Mouse (Mus musculus) cerebellum, adult 2 months (tissue): ENCODE measurements at regions not wholly inside any gene's neighbourhood (a gene's known extent, or its start where the extent isn't known, plus 50 kb on each side); places are given as distances from the start of the nearest gene placed in this dataset.

ENCODE experiments used
- DNase-seq, 2 experiments: peaks; one replicate each; pipeline ENCODE4 v3.0.0; 2021
- H3K27ac ChIP-seq: fragments of 200-500 bp; 2 replicates; pipeline ENCODE4 v1.5.1; 2012; ENCODE audit warnings: low read length, control low read depth, inconsistent platforms; ENCODE audit not compliant: insufficient read depth
- H3K27me3 ChIP-seq: fragments of 200-500 bp; 2 replicates; pipeline ENCODE4 v1.6.1; 2012; ENCODE audit warnings: inconsistent platforms, mild to moderate bottlenecking, low read length, moderate library complexity; ENCODE audit not compliant: control insufficient read depth, insufficient read depth
- H3K4me1 ChIP-seq: fragments of 200-500 bp; 2 replicates; pipeline ENCODE4 v1.6.1; 2011; ENCODE audit warnings: low read length; ENCODE audit not compliant: control insufficient read depth, insufficient read depth
- H3K4me3 ChIP-seq: fragments of 200-500 bp; replicated peaks from 2 replicates; pipeline ENCODE3; 2011; ENCODE audit warnings: mild to moderate bottlenecking, low read depth, low read length, control low read depth; ENCODE audit not compliant: insufficient read depth
- CTCF ChIP-seq: fragments of 200-500 bp; IDR thresholded peaks from 2 replicates; pipeline ENCODE4 v1.5.1; 2011; ENCODE audit warnings: low read depth, mild to moderate bottlenecking, control low read depth, low read length, moderate library complexity, borderline replicate concordance; ENCODE audit not compliant: insufficient read depth
- POLR2A ChIP-seq: fragments of 200-500 bp; IDR thresholded peaks from 2 replicates; pipeline ENCODE4 v1.6.1; 2011; ENCODE audit warnings: low read length, control low read depth, borderline replicate concordance; ENCODE audit not compliant: insufficient read depth
- WGBS: fragments of 180-500 bp; shearing (Covaris S2); methylation state at CpG from one replicate; pipeline ENCODE4 v1.1.7; 2018; 5-methylcytosine and 5-hydroxymethylcytosine counted together

DNA sequence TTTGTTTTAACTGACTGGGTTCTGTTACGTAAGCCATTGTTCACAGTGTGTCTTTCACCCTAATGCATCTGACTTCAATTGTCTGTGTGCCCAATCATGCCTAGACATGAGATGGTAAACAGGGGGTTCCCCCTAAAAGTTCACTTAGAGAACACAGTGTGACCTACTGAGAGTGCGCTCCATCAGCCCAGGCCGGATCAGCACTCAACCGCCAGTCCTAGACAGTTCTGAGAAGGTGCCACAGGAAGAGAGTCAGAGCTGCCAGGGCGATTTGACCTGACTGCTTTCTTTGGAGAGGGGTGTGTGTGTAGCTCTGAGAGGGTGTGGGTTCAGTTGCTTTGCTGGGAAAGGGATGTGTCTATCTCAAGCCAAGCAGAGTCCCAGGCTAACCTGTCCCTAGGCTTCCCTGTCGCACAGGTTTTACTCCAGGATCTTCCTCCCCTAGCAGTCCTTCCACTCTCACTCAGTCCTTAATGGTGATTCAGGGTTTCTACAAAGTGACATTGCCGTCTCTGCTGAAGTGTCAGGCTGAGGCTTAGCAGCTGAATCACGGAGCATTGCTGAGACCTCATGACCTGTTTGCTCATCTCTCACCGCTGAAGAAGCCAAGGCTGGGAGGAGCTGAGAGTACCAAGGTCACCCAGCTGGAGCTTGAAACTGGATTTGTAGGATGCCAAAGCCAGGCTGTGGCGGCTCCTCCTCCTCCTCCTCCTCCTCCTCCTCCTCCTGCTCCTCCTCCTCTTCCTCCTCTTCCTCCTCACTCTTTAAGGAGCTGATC, 64.8 kb upstream of the Ipo5 start:
- Histone ChIP-seq H3K27ac (no peak overlapping the region), H3K4me1 (no peaks in the 10 kb centered on the region), H3K27me3 (no peaks in the 10 kb centered on the region), H3K4me3 (no peak overlapping the region)
- WGBS, result 69% methylated on average over 10 of the region's 10 CpGs
- TF ChIP-seq POLR2A, result no peak
- TF ChIP-seq CTCF, result no peak
- DNase-seq, result no peak

GRCm38 (mm10) chr14:120847006-120847405, 64.0 kb upstream of the Ipo5 start:
- no peak overlapping the region for H3K27ac ChIP-seq
- DNase-seq, result no peak
- no peaks in the 10 kb centered on the region for H3K27me3 ChIP-seq
- no peak overlapping the region for H3K4me3 ChIP-seq
- 43% methylated on average over 5 of the region's 5 CpGs for WGBS
- TF ChIP-seq CTCF, result no peak
- TF ChIP-seq POLR2A, result no peak
- no peaks in the 10 kb centered on the region for H3K4me1 ChIP-seq

DNA sequence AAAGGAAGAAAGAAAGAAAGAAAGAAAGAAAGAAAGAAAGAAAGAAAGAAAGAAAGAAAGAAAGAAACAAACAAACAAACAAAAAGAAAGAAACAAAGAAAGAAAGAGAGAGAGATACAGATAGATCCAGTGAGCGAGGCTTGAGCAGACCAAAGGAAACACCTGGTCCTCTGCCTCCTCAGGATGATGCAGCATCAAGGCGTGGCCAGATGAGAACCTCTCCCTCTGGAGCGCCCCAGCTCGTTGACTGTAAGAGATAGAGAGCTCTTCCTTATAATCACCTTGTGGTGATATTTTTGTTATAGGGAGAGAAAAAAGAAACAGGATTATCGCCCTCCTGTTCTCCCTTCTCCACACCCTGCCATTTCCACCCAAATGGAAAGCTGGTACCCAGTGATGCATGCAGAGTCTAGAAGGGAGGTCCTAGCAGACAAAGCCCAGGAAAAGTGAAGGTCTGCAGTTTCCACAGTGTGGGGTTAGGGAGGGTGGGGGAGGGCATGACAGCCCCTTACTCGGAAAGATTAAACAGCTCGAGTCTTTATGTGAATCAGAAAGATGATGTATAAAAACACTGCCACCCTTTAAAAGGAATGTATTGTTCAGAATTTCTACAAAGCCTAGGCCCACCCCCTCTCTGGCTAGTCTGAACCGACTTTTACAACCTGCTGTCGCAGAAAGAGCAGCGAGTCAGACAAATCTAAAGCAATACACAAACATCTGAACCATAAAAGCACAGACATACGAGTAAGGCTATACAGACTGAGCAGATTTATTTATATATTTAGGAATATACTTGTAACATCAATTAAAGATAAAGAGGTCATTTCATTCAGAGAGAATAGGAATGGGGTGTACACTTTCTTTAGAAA, 62.7 kb upstream of the Ipo5 start:
- TF ChIP-seq POLR2A (no peak), CTCF (no peak)
- DNase-seq, result no peak
- no peaks in the 10 kb centered on the region for H3K4me1 ChIP-seq
- 73% methylated on average over 11 of the region's 11 CpGs for WGBS
- no peak overlapping the region for H3K27ac ChIP-seq
- H3K4me3 ChIP-seq, result no peak overlapping the region
- H3K27me3 ChIP-seq, result no peaks in the 10 kb centered on the region

GRCm38 (mm10) chr14:120849159-120849558, 61.9 kb upstream of the Ipo5 start:
- Histone ChIP-seq H3K4me1 (no peaks in the 10 kb centered on the region), H3K27ac (no peak overlapping the region), H3K4me3 (no peak overlapping the region), H3K27me3 (no peaks in the 10 kb centered on the region)
- no peak for DNase-seq
- TF ChIP-seq POLR2A, result no peak
- no peak for TF ChIP-seq CTCF
- 61% methylated on average over 10 of the region's 10 CpGs for WGBS

GRCm38 (mm10) chr14:120853643-120854042, 57.4 kb upstream of the Ipo5 start:
- H3K4me1 ChIP-seq, result peaks cover 4% of the 10 kb centered on the region
- TF ChIP-seq POLR2A (no peak), CTCF (no peak)
- H3K27me3 ChIP-seq, result no peaks in the 10 kb centered on the region
- H3K27ac ChIP-seq, result no peak overlapping the region
- no peak overlapping the region for H3K4me3 ChIP-seq
- DNase-seq, result no peak
- WGBS, result 83% methylated on average over 5 of the region's 5 CpGs

- 61% methylated on average over 7 of the region's 7 CpGs for WGBS
- Histone ChIP-seq H3K4me1 (peaks cover 4% of the 10 kb centered on the region), H3K27me3 (no peaks in the 10 kb centered on the region), H3K4me3 (no peak overlapping the region), H3K27ac (no peak overlapping the region)
- no peak for TF ChIP-seq POLR2A
- DNase-seq, result no peak
Measured at GRCm38 (mm10) chr14:120854559-120854958, 56.5 kb upstream of the Ipo5 start.

DNA sequence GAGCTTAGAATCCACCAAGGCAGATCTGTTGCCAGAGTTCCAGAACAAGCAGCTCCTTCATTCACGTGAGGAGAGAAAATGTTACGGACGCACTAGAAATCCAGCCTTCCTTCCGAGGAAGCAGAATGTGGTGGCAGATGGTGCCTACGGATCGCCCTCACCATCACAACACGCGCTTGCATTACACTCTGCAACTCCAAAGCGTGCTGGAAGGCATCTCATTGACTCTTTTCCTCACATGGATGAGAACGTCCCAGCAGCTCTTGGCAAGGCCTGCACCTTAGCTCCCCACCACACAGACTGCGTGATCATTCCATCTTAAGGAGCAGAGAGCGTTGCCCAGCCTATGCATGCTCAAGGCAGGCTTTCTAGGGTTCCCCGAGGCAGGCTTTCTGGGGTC, 55.8 kb upstream of the Ipo5 start:
- no peak for TF ChIP-seq POLR2A
- no peak for TF ChIP-seq CTCF
- Histone ChIP-seq H3K4me3 (no peak overlapping the region), H3K27ac (no peak overlapping the region), H3K27me3 (no peaks in the 10 kb centered on the region), H3K4me1 (peaks cover 4% of the 10 kb centered on the region)
- 32% methylated on average over 13 of the region's 13 CpGs for WGBS
- no peak for DNase-seq
